Mouse (Mus musculus) bone marrow macrophage, adult 2 months (primary cell): Measurements from ENCODE around the gene Pmp22. TPM values are rescaled to one million over a fixed set of nuclear protein-coding genes. Genes with fewer than 3 reads are reported as not detected.

ENCODE experiments used
- H3K27ac ChIP-seq: 2 replicates; pipeline ENCODE4 v1.5.1; 2012; ENCODE audit warnings: low read depth, low read length; ENCODE audit not compliant: insufficient read depth
- H3K4me1 ChIP-seq: 2 replicates; pipeline ENCODE4 v1.6.1; 2012; ENCODE audit warnings: low read length; ENCODE audit not compliant: control insufficient read depth, insufficient read depth
- H3K4me3 ChIP-seq: 2 replicates; pipeline ENCODE4 v1.5.1; 2012; ENCODE audit warnings: mild to moderate bottlenecking, low read length, moderate library complexity; ENCODE audit not compliant: insufficient read depth
- CTCF ChIP-seq: IDR thresholded peaks from 2 replicates; pipeline ENCODE4 v1.5.1; 2012; ENCODE audit warnings: low read depth, mild to moderate bottlenecking, low read length, moderate library complexity
- POLR2A ChIP-seq: IDR thresholded peaks from 2 replicates; pipeline ENCODE4 v1.6.1; 2012; ENCODE audit warnings: mild to moderate bottlenecking, low read depth, low read length, borderline replicate concordance
- polyA plus RNA-seq: library from polyadenylated mRNA; stranded (reverse); fragments of >200 nt; gene quantifications from 2 replicates; pipeline ENCODE4 v1.2.4, GENCODE M21; 2012; ENCODE audit not compliant: missing spikeins, insufficient read depth, insufficient read length

The Pmp22 gene
- polyA plus RNA-seq, 1 experiment = 347 TPM

- Histone ChIP-seq H3K27ac (no peak overlapping the region), H3K4me3 (no peak overlapping the region), H3K4me1 (peaks cover 27% of the 10 kb centered on the region)
- TF ChIP-seq POLR2A = no peak
- no peak for TF ChIP-seq CTCF
These were observed 2.8 kb upstream of the Pmp22 start for GRCm38 (mm10) chr11:63125832-63126456.

GRCm38 (mm10) chr11:63126976-63127375 lies 1.8 kb upstream of the Pmp22 start:
- no peak overlapping the region for H3K4me3 ChIP-seq
- H3K4me1 ChIP-seq = peaks cover 20% of the 10 kb centered on the region
- H3K27ac ChIP-seq = no peak overlapping the region
- TF ChIP-seq POLR2A = no peak
- no peak for TF ChIP-seq CTCF

- Histone ChIP-seq H3K4me3 (no peak overlapping the region), H3K4me1 (peaks cover 19% of the 10 kb centered on the region), H3K27ac (no peak overlapping the region)
- TF ChIP-seq CTCF (no peak), POLR2A (no peak)
These were observed 1.3 kb upstream of the Pmp22 start for GRCm38 (mm10) chr11:63127513-63127912.

DNA sequence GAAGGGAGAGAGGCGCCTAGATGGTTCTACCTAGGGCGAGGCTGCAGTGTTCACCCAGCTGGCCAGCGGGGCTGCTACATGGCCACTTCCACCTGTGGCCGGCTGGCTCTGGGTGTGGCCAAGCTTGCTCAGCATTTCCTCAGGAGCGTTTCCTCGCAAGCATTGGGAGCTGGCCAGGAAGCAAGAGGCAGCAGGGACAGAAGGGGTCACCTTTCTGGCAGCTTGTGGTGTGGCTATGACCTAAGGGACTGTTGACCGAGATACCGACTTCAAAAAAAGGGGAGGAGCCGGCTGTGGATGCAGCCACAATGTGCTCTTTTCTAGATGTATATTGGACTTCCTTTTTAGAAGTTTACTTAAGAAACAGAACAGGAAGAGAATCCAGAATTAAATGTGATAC lies 593 bp downstream of the Pmp22 start:
- TF ChIP-seq POLR2A (no peak), CTCF (no peak)
- peak overlapping the region; percentile 76 for H3K27ac ChIP-seq
- H3K4me1 ChIP-seq = peaks cover 27% of the 10 kb centered on the region
- H3K4me3 ChIP-seq = no peak overlapping the region

GRCm38 (mm10) chr11:63129840-63130239 lies 1.1 kb downstream of the Pmp22 start:
- H3K4me3 ChIP-seq = no peak overlapping the region
- peak overlapping the region; percentile 76 for H3K27ac ChIP-seq
- H3K4me1 ChIP-seq = peaks cover 31% of the 10 kb centered on the region
- TF ChIP-seq POLR2A (no peak), CTCF (no peak)

GRCm38 (mm10) chr11:63130497-63130896 lies 1.7 kb downstream of the Pmp22 start:
- Histone ChIP-seq H3K4me1 (peaks cover 35% of the 10 kb centered on the region), H3K4me3 (peak overlapping the region; percentile 99), H3K27ac (peak overlapping the region; percentile 89)
- TF ChIP-seq CTCF (no peak), POLR2A (no peak)

- H3K27ac ChIP-seq = peak overlapping the region; percentile 98
- H3K4me1 ChIP-seq = peaks cover 39% of the 10 kb centered on the region
- H3K4me3 ChIP-seq = peak overlapping the region; percentile 99
These were observed 2.4 kb downstream of the Pmp22 start for GRCm38 (mm10) chr11:63131001-63131692.

GRCm38 (mm10) chr11:63131693-63132040 lies 2.9 kb downstream of the Pmp22 start:
- Histone ChIP-seq H3K4me3 (peak overlapping the region; percentile 99), H3K4me1 (peaks cover 42% of the 10 kb centered on the region), H3K27ac (peak overlapping the region; percentile 98)
- TF ChIP-seq POLR2A = no peak
- TF ChIP-seq CTCF = no peak

More at GRCm38 (mm10) chr11:63131001-63131692, 2.4 kb downstream of the Pmp22 start:
- 0 out of 2 replicates have a peak, but pooled peaks have one; percentile 52 for TF ChIP-seq POLR2A
- TF ChIP-seq CTCF = no peak

- H3K4me1 ChIP-seq = peaks cover 47% of the 10 kb centered on the region
- no peak for TF ChIP-seq CTCF
- no peak for TF ChIP-seq POLR2A
- H3K4me3 ChIP-seq = peak overlapping the region; percentile 99
- H3K27ac ChIP-seq = peak overlapping the region; percentile 98
These were observed 3.3 kb downstream of the Pmp22 start for GRCm38 (mm10) chr11:63132151-63132500.
